Mouse (Mus musculus): ENCODE measurements at regions not wholly inside any gene's neighbourhood (a gene's known extent, or its start where the extent isn't known, plus 50 kb on each side); places are given as distances from the start of the nearest gene placed in this dataset.

- H3K4me1 ChIP-seq (ENCODE audit: control insufficient read depth, insufficient read depth, low read length) = no peaks in the 10 kb centered on the region
- peak overlapping the region; percentile 6; the same call in 1 of the 2 replicates for H3K27ac ChIP-seq (ENCODE audit: insufficient read depth, low read depth, low read length)
- TF ChIP-seq POLR2A (IDR thresholded peaks at IDR 0.05; ENCODE audit: low read depth, low read length) = no peak
- no peak for TF ChIP-seq CTCF (conservative IDR thresholded peaks at IDR 0.05; ENCODE audit: insufficient read depth, insufficient read length, low read depth, low read length)
- peak; percentile 43 for DNase-seq
- no peaks in the 10 kb centered on the region for H3K27me3 ChIP-seq (replicated peaks; ENCODE audit: control insufficient read depth, insufficient read depth, low read length)
- no peak overlapping the region for H3K4me3 ChIP-seq (ENCODE audit: insufficient read depth, low read depth, low read length)
- H3K36me3 ChIP-seq (ENCODE audit: control insufficient read depth, insufficient read depth, low read length) = no peaks in the 10 kb centered on the region
- WGBS = 69% methylated on average over 4 of the region's 4 CpGs
These were observed 460.9 kb upstream of the Cd180 start for GRCm38 (mm10) chr13:102232291-102232936.

- no peak for DNase-seq
- Histone ChIP-seq H3K27ac (ENCODE audit: insufficient read depth, low read depth, low read length) (no peak overlapping the region), H3K4me3 (ENCODE audit: insufficient read depth, low read depth, low read length) (no peak overlapping the region), H3K36me3 (ENCODE audit: control insufficient read depth, insufficient read depth, low read length) (no peaks in the 10 kb centered on the region), H3K27me3 (replicated peaks; ENCODE audit: control insufficient read depth, insufficient read depth, low read length) (no peaks in the 10 kb centered on the region), H3K4me1 (ENCODE audit: control insufficient read depth, insufficient read depth, low read length) (no peaks in the 10 kb centered on the region)
- WGBS = 78% methylated on average over 2 of the region's 2 CpGs
- TF ChIP-seq CTCF (conservative IDR thresholded peaks at IDR 0.05; ENCODE audit: insufficient read depth, insufficient read length, low read depth, low read length) (no peak), POLR2A (IDR thresholded peaks at IDR 0.05; ENCODE audit: low read depth, low read length) (no peak)
These were observed 442.5 kb upstream of the Cd180 start for GRCm38 (mm10) chr13:102250884-102251283.

DNA sequence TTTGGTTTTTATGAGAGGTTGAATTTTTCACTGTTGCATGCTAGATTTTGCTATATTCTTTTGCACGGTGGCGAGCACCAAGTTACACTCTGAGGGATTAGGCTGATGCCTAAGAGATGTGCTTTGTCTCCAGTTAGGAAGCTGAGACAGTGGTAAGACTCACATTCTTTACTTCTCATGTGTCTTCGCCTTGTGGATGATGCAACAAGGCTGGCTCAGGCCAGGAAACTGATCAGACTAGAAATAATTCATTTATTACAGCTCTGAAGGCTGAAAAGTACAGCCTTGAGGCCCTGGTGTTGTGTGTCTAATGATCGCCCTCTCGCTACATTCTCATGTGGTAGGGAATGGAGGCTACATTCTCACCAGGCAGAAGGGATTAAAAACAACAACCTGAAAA is 441.6 kb upstream of the Cd180 start:
- H3K27ac ChIP-seq (ENCODE audit: insufficient read depth, low read depth, low read length) = no peak overlapping the region
- TF ChIP-seq CTCF (conservative IDR thresholded peaks at IDR 0.05; ENCODE audit: insufficient read depth, insufficient read length, low read depth, low read length) (no peak), POLR2A (IDR thresholded peaks at IDR 0.05; ENCODE audit: low read depth, low read length) (no peak)
- H3K27me3 ChIP-seq (replicated peaks; ENCODE audit: control insufficient read depth, insufficient read depth, low read length) = no peaks in the 10 kb centered on the region
- no peak overlapping the region for H3K4me3 ChIP-seq (ENCODE audit: insufficient read depth, low read depth, low read length)
- no peaks in the 10 kb centered on the region for H3K4me1 ChIP-seq (ENCODE audit: control insufficient read depth, insufficient read depth, low read length)
- 95% methylated on average over 5 of the region's 5 CpGs for whole genome bisulfite sequencing
- no peak for DNase-seq
- no peaks in the 10 kb centered on the region for H3K36me3 ChIP-seq (ENCODE audit: control insufficient read depth, insufficient read depth, low read length)

GRCm38 (mm10) chr13:102255401-102256371 is 437.7 kb upstream of the Cd180 start:
- H3K27me3 ChIP-seq (replicated peaks; ENCODE audit: control insufficient read depth, insufficient read depth, low read length) = no peaks in the 10 kb centered on the region
- H3K27ac ChIP-seq (ENCODE audit: insufficient read depth, low read depth, low read length) = no peak overlapping the region
- H3K36me3 ChIP-seq (ENCODE audit: control insufficient read depth, insufficient read depth, low read length) = no peaks in the 10 kb centered on the region
- TF ChIP-seq POLR2A (IDR thresholded peaks at IDR 0.05; ENCODE audit: low read depth, low read length) (no peak), CTCF (conservative IDR thresholded peaks at IDR 0.05; ENCODE audit: insufficient read depth, insufficient read length, low read depth, low read length) (no peak)
- DNase-seq = no peak
- H3K4me3 ChIP-seq (ENCODE audit: insufficient read depth, low read depth, low read length) = no peak overlapping the region
- WGBS = 77% methylated on average over 7 of the region's 7 CpGs
- H3K4me1 ChIP-seq (ENCODE audit: control insufficient read depth, insufficient read depth, low read length) = no peaks in the 10 kb centered on the region

GRCm38 (mm10) chr13:102258207-102258606 is 435.2 kb upstream of the Cd180 start:
- Histone ChIP-seq H3K27ac (ENCODE audit: insufficient read depth, low read depth, low read length) (no peak overlapping the region), H3K36me3 (ENCODE audit: control insufficient read depth, insufficient read depth, low read length) (no peaks in the 10 kb centered on the region), H3K27me3 (replicated peaks; ENCODE audit: control insufficient read depth, insufficient read depth, low read length) (no peaks in the 10 kb centered on the region), H3K4me1 (ENCODE audit: control insufficient read depth, insufficient read depth, low read length) (no peaks in the 10 kb centered on the region), H3K4me3 (ENCODE audit: insufficient read depth, low read depth, low read length) (no peak overlapping the region)
- no peak for TF ChIP-seq POLR2A (IDR thresholded peaks at IDR 0.05; ENCODE audit: low read depth, low read length)
- TF ChIP-seq CTCF (conservative IDR thresholded peaks at IDR 0.05; ENCODE audit: insufficient read depth, insufficient read length, low read depth, low read length) = no peak
- WGBS = 96% methylated on average over 8 of the region's 8 CpGs
- DNase-seq = no peak

- no peak for DNase-seq
These were observed 419.5 kb upstream of the Cd180 start for GRCm38 (mm10) chr13:102273818-102274217.

GRCm38 (mm10) chr13:102275296-102275695 is 418.1 kb upstream of the Cd180 start:
- H3K4me1 ChIP-seq (ENCODE audit: control insufficient read depth, insufficient read depth, low read length) = no peaks in the 10 kb centered on the region
- H3K27me3 ChIP-seq (replicated peaks; ENCODE audit: control insufficient read depth, insufficient read depth, low read length) = no peaks in the 10 kb centered on the region; the same call in 1 of the 2 replicates
- WGBS = 82% methylated on average over 2 of the region's 2 CpGs
- TF ChIP-seq CTCF (conservative IDR thresholded peaks at IDR 0.05; ENCODE audit: insufficient read depth, insufficient read length, low read depth, low read length) = no peak
- TF ChIP-seq POLR2A (IDR thresholded peaks at IDR 0.05; ENCODE audit: low read depth, low read length) = no peak
- no peak overlapping the region for H3K4me3 ChIP-seq (ENCODE audit: insufficient read depth, low read depth, low read length)
- H3K27ac ChIP-seq (ENCODE audit: insufficient read depth, low read depth, low read length) = no peak overlapping the region
- DNase-seq = peak; percentile 15
- no peaks in the 10 kb centered on the region for H3K36me3 ChIP-seq (ENCODE audit: control insufficient read depth, insufficient read depth, low read length)

More at GRCm38 (mm10) chr13:102273818-102274217, 419.5 kb upstream of the Cd180 start:
- H3K4me1 ChIP-seq (ENCODE audit: control insufficient read depth, insufficient read depth, low read length) = no peaks in the 10 kb centered on the region
- TF ChIP-seq CTCF (conservative IDR thresholded peaks at IDR 0.05; ENCODE audit: insufficient read depth, insufficient read length, low read depth, low read length) = no peak
- no peak for TF ChIP-seq POLR2A (IDR thresholded peaks at IDR 0.05; ENCODE audit: low read depth, low read length)
- WGBS = 89% methylated on average over 3 of the region's 3 CpGs
- H3K4me3 ChIP-seq (ENCODE audit: insufficient read depth, low read depth, low read length) = no peak overlapping the region
- H3K36me3 ChIP-seq (ENCODE audit: control insufficient read depth, insufficient read depth, low read length) = no peaks in the 10 kb centered on the region
- no peaks in the 10 kb centered on the region; the same call in 1 of the 2 replicates for H3K27me3 ChIP-seq (replicated peaks; ENCODE audit: control insufficient read depth, insufficient read depth, low read length)
- H3K27ac ChIP-seq (ENCODE audit: insufficient read depth, low read depth, low read length) = no peak overlapping the region
